Mouse (Mus musculus): ENCODE measurements at regions not wholly inside any gene's neighbourhood (a gene's known extent, or its start where the extent isn't known, plus 50 kb on each side); places are given as distances from the start of the nearest gene placed in this dataset.

GRCm38 (mm10) chr1:35805546-35805945 is 262.7 kb upstream of the Hs6st1 start:
- TF ChIP-seq CTCF (conservative IDR thresholded peaks at IDR 0.05; ENCODE audit: low read length) (no peak), POU5F1 (IDR thresholded peaks at IDR 0.05; ENCODE audit: borderline replicate concordance, low read length) (no peak), NANOG (IDR thresholded peaks at IDR 0.05; ENCODE audit: borderline replicate concordance, low read length) (no peak)

Data from E14TG2a.4 (cell line).